Mouse (Mus musculus) bone marrow, adult 2 months (tissue): ENCODE results near the gene Timm10.

Experiments
- CTCF ChIP-seq: fragments of 200-500 bp; IDR thresholded peaks from 2 replicates; pipeline ENCODE4 v1.5.1; 2011; ENCODE audit warnings: low read length, control low read depth; ENCODE audit not compliant: control insufficient read depth, insufficient read depth
- POLR2A ChIP-seq: fragments of 200-500 bp; IDR thresholded peaks from 2 replicates; pipeline ENCODE4 v1.6.1; 2011; ENCODE audit warnings: low read depth, mild to moderate bottlenecking, control low read depth, low read length, borderline replicate concordance; ENCODE audit not compliant: control insufficient read depth

- TF ChIP-seq POLR2A (no peak), CTCF (no peak)
These were observed 24.6 kb downstream of the Timm10 start for GRCm38 (mm10) chr2:84851130-84852040.
